Mouse (Mus musculus) testis, adult 2 months (tissue): ENCODE measurements around the gene Lamb3. TPM values are rescaled to one million over a fixed set of nuclear protein-coding genes. Genes with fewer than 3 reads are reported as not detected.

Experiments used
- H3K27ac ChIP-seq: fragments of 200-500 bp; 2 replicates; pipeline ENCODE4 v1.5.1; 2012; ENCODE audit warnings: low read depth, low read length; ENCODE audit not compliant: control insufficient read depth, insufficient read depth
- H3K27me3 ChIP-seq: fragments of 200-500 bp; 2 replicates; pipeline ENCODE4 v1.6.1; 2012; ENCODE audit warnings: mild to moderate bottlenecking, low read length, moderate library complexity; ENCODE audit not compliant: control insufficient read depth, insufficient read depth
- H3K36me3 ChIP-seq: fragments of 200-500 bp; 2 replicates; pipeline ENCODE4 v1.6.1; 2012; ENCODE audit warnings: mild to moderate bottlenecking, low read length; ENCODE audit not compliant: control insufficient read depth, insufficient read depth
- H3K4me1 ChIP-seq: fragments of 200-500 bp; 2 replicates; pipeline ENCODE4 v1.6.1; 2012; ENCODE audit warnings: low read length; ENCODE audit not compliant: control insufficient read depth, insufficient read depth
- H3K4me3 ChIP-seq: fragments of 200-500 bp; 2 replicates; pipeline ENCODE4 v1.5.1; 2012; ENCODE audit warnings: low read depth, mild to moderate bottlenecking, low read length, moderate library complexity, mixed read lengths; ENCODE audit not compliant: control insufficient read depth
- CTCF ChIP-seq: fragments of 200-500 bp; IDR thresholded peaks from 2 replicates; pipeline ENCODE4 v1.5.1; 2012; ENCODE audit warnings: low read depth, mild to moderate bottlenecking, inconsistent platforms, low read length, moderate library complexity; ENCODE audit not compliant: control insufficient read depth, insufficient read depth, insufficient replicate concordance
- POLR2A ChIP-seq: fragments of 200-500 bp; IDR thresholded peaks from 2 replicates; pipeline ENCODE4 v1.6.1; 2012; ENCODE audit warnings: low read depth, mild to moderate bottlenecking, inconsistent platforms, low read length, moderate library complexity; ENCODE audit not compliant: control insufficient read depth
- polyA plus RNA-seq: library from polyadenylated mRNA; depleted of rRNA; stranded (reverse); fragments of >200 nt; gene quantifications from 2 replicates; pipeline ENCODE4 v1.2.3, GENCODE M21; 2012

Gene Lamb3
- polyA plus RNA-seq, 1 experiment: 4.2 TPM

- Histone ChIP-seq H3K4me3 (no peak overlapping the region), H3K4me1 (no peaks in the 10 kb centered on the region), H3K27ac (no peak overlapping the region), H3K27me3 (no peaks in the 10 kb centered on the region), H3K36me3 (no peaks in the 10 kb centered on the region)
- TF ChIP-seq POLR2A (no peak), CTCF (no peak)
Observed at GRCm38 (mm10) chr1:193234130-193234645, 26.7 kb downstream of the Lamb3 start.

- no peaks in the 10 kb centered on the region for H3K4me1 ChIP-seq
- no peak for TF ChIP-seq POLR2A
- TF ChIP-seq CTCF: no peak
- H3K27me3 ChIP-seq: no peaks in the 10 kb centered on the region
- no peak overlapping the region for H3K27ac ChIP-seq
- no peak overlapping the region for H3K4me3 ChIP-seq
- no peaks in the 10 kb centered on the region for H3K36me3 ChIP-seq
Observed at GRCm38 (mm10) chr1:193234930-193235329, 27.4 kb downstream of the Lamb3 start.

GRCm38 (mm10) chr1:193238426-193238825, 30.9 kb downstream of the Lamb3 start:
- Histone ChIP-seq H3K4me1 (no peaks in the 10 kb centered on the region), H3K27me3 (no peaks in the 10 kb centered on the region), H3K27ac (no peak overlapping the region), H3K4me3 (no peak overlapping the region), H3K36me3 (no peaks in the 10 kb centered on the region)
- TF ChIP-seq POLR2A (no peak), CTCF (no peak)

GRCm38 (mm10) chr1:193241436-193241835, 33.9 kb downstream of the Lamb3 start:
- H3K27me3 ChIP-seq: no peaks in the 10 kb centered on the region
- TF ChIP-seq POLR2A (no peak), CTCF (no peak)
- H3K36me3 ChIP-seq: no peaks in the 10 kb centered on the region
- H3K4me1 ChIP-seq: no peaks in the 10 kb centered on the region
- H3K4me3 ChIP-seq: no peak overlapping the region
- H3K27ac ChIP-seq: no peak overlapping the region

- TF ChIP-seq POLR2A (no peak), CTCF (no peak)
- no peaks in the 10 kb centered on the region for H3K4me1 ChIP-seq
Observed at GRCm38 (mm10) chr1:193242238-193242637, 34.7 kb downstream of the Lamb3 start.

GRCm38 (mm10) chr1:193242863-193243262, 35.4 kb downstream of the Lamb3 start:
- H3K4me1 ChIP-seq: no peaks in the 10 kb centered on the region
- no peak for TF ChIP-seq POLR2A
- TF ChIP-seq CTCF: no peak
- H3K27ac ChIP-seq: no peak overlapping the region

More at GRCm38 (mm10) chr1:193242238-193242637, 34.7 kb downstream of the Lamb3 start:
- H3K4me3 ChIP-seq: no peak overlapping the region
- H3K36me3 ChIP-seq: no peaks in the 10 kb centered on the region
- H3K27ac ChIP-seq: no peak overlapping the region
- H3K27me3 ChIP-seq: no peaks in the 10 kb centered on the region

GRCm38 (mm10) chr1:193243571-193244193, 36.2 kb downstream of the Lamb3 start:
- no peaks in the 10 kb centered on the region for H3K36me3 ChIP-seq
- no peak overlapping the region for H3K4me3 ChIP-seq
- H3K27me3 ChIP-seq: no peaks in the 10 kb centered on the region
- no peaks in the 10 kb centered on the region for H3K4me1 ChIP-seq
- TF ChIP-seq CTCF (no peak), POLR2A (no peak)
- H3K27ac ChIP-seq: no peak overlapping the region

More at GRCm38 (mm10) chr1:193242863-193243262, 35.4 kb downstream of the Lamb3 start:
- Histone ChIP-seq H3K27me3 (no peaks in the 10 kb centered on the region), H3K36me3 (no peaks in the 10 kb centered on the region), H3K4me3 (no peak overlapping the region)

GRCm38 (mm10) chr1:193244235-193244634, 36.7 kb downstream of the Lamb3 start:
- Histone ChIP-seq H3K27ac (no peak overlapping the region), H3K36me3 (no peaks in the 10 kb centered on the region), H3K4me1 (no peaks in the 10 kb centered on the region), H3K27me3 (no peaks in the 10 kb centered on the region), H3K4me3 (no peak overlapping the region)
- TF ChIP-seq CTCF (no peak), POLR2A (no peak)
